Mouse (Mus musculus) layer of hippocampus, postnatal 10 days (tissue): Measurements from ENCODE around the gene Bpifb9a. TPM values are rescaled to one million over a fixed set of nuclear protein-coding genes. Genes with fewer than 3 reads are reported as not detected.
A peak's percentile ranks its signal among the peaks of the same experiment; 100 is the strongest.
"Not testable (repeated sequence)": the region's sequence is repeated elsewhere in the genome, so short reads cannot be mapped to it uniquely, and the experiment has no call there.

Source experiments
- DNase-seq, 2 experiments: peaks; one replicate each; pipeline ENCODE4 v3.0.0; 2021; ENCODE audit warnings: low spot score in 2 of 2
- long read RNA-seq: library from polyadenylated mRNA; stranded (forward); transcript quantifications from one replicate; pipeline ENCODE4 v2.0.0, GENCODE M21; 2023
- total RNA-seq, 2 experiments: library from RNA; stranded (reverse); gene quantifications; 2 replicates each; pipeline ENCODE4 v1.2.3; 2021

The Bpifb9a gene
- total RNA-seq: not detected
- long read RNA-seq: 0 reads

- not testable (repeated sequence) for DNase-seq
Measured at GRCm38 (mm10) chr2:154257554-154257953, at the start of gene Bpifb9a. Bpifb9a (plus strand) TSS chr2:154257854.

GRCm38 (mm10) chr2:154209112-154209511, 48.5 kb upstream of the Bpifb9a start:
- peak in 1 of 2 experiments; percentile 38 for DNase-seq

- DNase-seq: no peak
Measured at GRCm38 (mm10) chr2:154211121-154211520, 46.5 kb upstream of the Bpifb9a start.

GRCm38 (mm10) chr2:154211881-154212280, 45.8 kb upstream of the Bpifb9a start:
- DNase-seq: no peak

- DNase-seq: peak; percentile 76 to 80
Measured at GRCm38 (mm10) chr2:154215191-154215590, 42.5 kb upstream of the Bpifb9a start.

- DNase-seq: no peak
Measured at GRCm38 (mm10) chr2:154219950-154220349, 37.7 kb upstream of the Bpifb9a start.

GRCm38 (mm10) chr2:154223265-154223916, 34.3 kb upstream of the Bpifb9a start, which contains the start of gene Bpifb5:
Bpifb5 (plus strand) TSS chr2:154223742.
- peak; percentile 49 to 57 for DNase-seq

GRCm38 (mm10) chr2:154223917-154224273, 33.8 kb upstream of the Bpifb9a start:
- DNase-seq: no peak

GRCm38 (mm10) chr2:154226991-154227390, 30.7 kb upstream of the Bpifb9a start:
- DNase-seq: no peak

- DNase-seq: no peak
Measured at GRCm38 (mm10) chr2:154227830-154228229, 29.8 kb upstream of the Bpifb9a start.

- peak; percentile 55 to 61 for DNase-seq
Measured at GRCm38 (mm10) chr2:154233426-154233825, 24.2 kb upstream of the Bpifb9a start.

GRCm38 (mm10) chr2:154240771-154241170, 16.9 kb upstream of the Bpifb9a start:
- DNase-seq: no peak

GRCm38 (mm10) chr2:154242726-154243125, 14.9 kb upstream of the Bpifb9a start:
- DNase-seq: not testable (repeated sequence)

GRCm38 (mm10) chr2:154243356-154244036, 14.2 kb upstream of the Bpifb9a start:
- no peak for DNase-seq

GRCm38 (mm10) chr2:154245322-154245721, 12.3 kb upstream of the Bpifb9a start:
- DNase-seq: no peak

- not testable (repeated sequence) for DNase-seq
Measured at GRCm38 (mm10) chr2:154255254-154255653, 2.4 kb upstream of the Bpifb9a start.

- no peak for DNase-seq
Measured at GRCm38 (mm10) chr2:154255770-154256169, 1.9 kb upstream of the Bpifb9a start.

- DNase-seq: not testable (repeated sequence)
Measured at GRCm38 (mm10) chr2:154264397-154264796, 6.7 kb downstream of the Bpifb9a start.

- DNase-seq: not testable (repeated sequence)
Measured at GRCm38 (mm10) chr2:154291866-154292265, 34.2 kb downstream of the Bpifb9a start.

- DNase-seq: no peak
Measured at GRCm38 (mm10) chr2:154292833-154293232, 35.2 kb downstream of the Bpifb9a start.

- DNase-seq: peak; percentile 48 to 60
Measured at GRCm38 (mm10) chr2:154294746-154295145, 37.1 kb downstream of the Bpifb9a start.

GRCm38 (mm10) chr2:154300496-154300895, 42.8 kb downstream of the Bpifb9a start:
- DNase-seq: peak; percentile 68 to 73

GRCm38 (mm10) chr2:154301763-154302162, 44.1 kb downstream of the Bpifb9a start:
- no peak for DNase-seq
